Mouse (Mus musculus): ENCODE measurements around the gene Plekhm1. TPM values are rescaled to one million over a fixed set of nuclear protein-coding genes. Genes with fewer than 3 reads are reported as not detected.

Gene Plekhm1
- 75.9 to 86.8 TPM (median 84.0 TPM) in 4 replicates for total RNA-seq (2023; ENCODE audit: inconsistent age)

GRCm38 (mm10) chr11:103411981-103412949 is at the start of gene Plekhm1:
Gene Plekhm1 (minus strand): TSS chr11:103412687.

GRCm38 (mm10) chr11:103363214-103364148 is 49.0 kb downstream of the Plekhm1 start, which contains the start of gene Arhgap27:
Gene Arhgap27 (minus strand): TSS chr11:103363692.

Other genes with a start within 250 kb of the Plekhm1 start
- 368 to 401 TPM (median 386 TPM) in 4 replicates for gene Fmnl1, start 241.6 kb downstream of the Plekhm1 start, total RNA-seq (2023; ENCODE audit: inconsistent age)
- not detected in 4 replicates for gene 1700023F06Rik, start 204.1 kb downstream of the Plekhm1 start, total RNA-seq (2023; ENCODE audit: inconsistent age)
- gene Spata32, start 194.3 kb downstream of the Plekhm1 start, total RNA-seq (2023; ENCODE audit: inconsistent age): not detected in 4 replicates
- gene Map3k14, start 145.2 kb downstream of the Plekhm1 start, total RNA-seq (2023; ENCODE audit: inconsistent age): 56.0 to 63.2 TPM (median 59.6 TPM) in 4 replicates
- 88.5 to 95.2 TPM (median 90.7 TPM) in 4 replicates for gene Arhgap27, start 49.0 kb downstream of the Plekhm1 start, total RNA-seq (2023; ENCODE audit: inconsistent age)
- not detected in 4 replicates for gene Lrrc37a, start 91.9 kb upstream of the Plekhm1 start, total RNA-seq (2023; ENCODE audit: inconsistent age)
- not detected in 4 replicates for gene Gm884, start 208.5 kb upstream of the Plekhm1 start, total RNA-seq (2023; ENCODE audit: inconsistent age)
- gene Lyzl6, start 226.2 kb upstream of the Plekhm1 start, total RNA-seq (2023; ENCODE audit: inconsistent age): not detected in 4 replicates
- gene Rprml, start 236.9 kb upstream of the Plekhm1 start, total RNA-seq (2023; ENCODE audit: inconsistent age): not detected in 4 replicates

Measured in B cell, adult (primary cell).